Mouse (Mus musculus): Measurements from ENCODE around the gene C530025M09Rik.

GRCm38 (mm10) chr2:149798613-149799012, 32.4 kb downstream of the C530025M09Rik start:
- TF ChIP-seq EP300 (IDR thresholded peaks at IDR 0.05; ENCODE audit: low read depth in 1 of 2, low read length in 2 of 2): no peak
- no peak for TF ChIP-seq NRF1 (IDR thresholded peaks at IDR 0.05; ENCODE audit: insufficient read depth, low read depth, low read length, poor library complexity, severe bottlenecking)
- no peak for TF ChIP-seq RAD21 (IDR thresholded peaks at IDR 0.05; ENCODE audit: low read depth, low read length)
- TF ChIP-seq SIN3A (IDR thresholded peaks at IDR 0.05; ENCODE audit: low read length): no peak
- no peak for TF ChIP-seq CTCF (IDR thresholded peaks at IDR 0.05 in 2 of 3, conservative IDR thresholded peaks at IDR 0.05 in 1 of 3; ENCODE audit: control insufficient read depth in 1 of 3, insufficient read depth in 1 of 3, low read depth in 2 of 3, low read length in 3 of 3, poor library complexity in 1 of 3, severe bottlenecking in 1 of 3)
- TF ChIP-seq MAFK (IDR thresholded peaks at IDR 0.05; ENCODE audit: borderline replicate concordance, low read depth, low read length): no peak
